Mouse (Mus musculus): ENCODE measurements at regions not wholly inside any gene's neighbourhood (a gene's known extent, or its start where the extent isn't known, plus 50 kb on each side); places are given as distances from the start of the nearest gene placed in this dataset.

- Histone ChIP-seq H3K36me3 (replicated peaks in 1 of 2; ENCODE audit: control insufficient read depth in 1 of 2, insufficient read depth in 1 of 2, low read length in 1 of 2) (no peaks in the 10 kb centered on the region), H3K27me3 (replicated peaks) (no peaks in the 10 kb centered on the region), H3K9ac (ENCODE audit: insufficient read depth, low read depth) (no peak overlapping the region), H3K9me3 (replicated peaks; ENCODE audit: low read length) (peaks cover 26% of the 10 kb centered on the region), H3K4me2 (ENCODE audit: insufficient read depth, low read depth, poor library complexity, severe bottlenecking) (no peak overlapping the region), H3K79me2 (replicated peaks; ENCODE audit: control insufficient read depth, extremely low read depth, insufficient read depth, poor library complexity, severe bottlenecking) (no peaks in the 10 kb centered on the region), H3K4me3 (replicated peaks in 1 of 3; ENCODE audit: low read depth in 2 of 3, low read length in 2 of 3, poor library complexity in 1 of 3) (no peak overlapping the region), H3K4me1 (ENCODE audit: control insufficient read depth in 1 of 2, insufficient read depth in 2 of 2) (no peaks in the 10 kb centered on the region), H3K27ac (ENCODE audit: insufficient read depth, low read depth) (no peak overlapping the region)
- DNase-seq (ENCODE audit: extremely low read depth) = no peak
- dilution Hi-C loops (cut with MboI; ENCODE audit: extremely low pct_ligation_motif_present, extremely low pct_unique_long_range_greater_than_20kb, low sequenced_read_pairs) = no loop called here
- in situ Hi-C loops (cut with MboI; ENCODE audit: low pct_ligation_motif_present, low pct_unique_long_range_greater_than_20kb, low sequenced_read_pairs) = no loop called here
- TF ChIP-seq USF1 (IDR thresholded peaks at IDR 0.05; ENCODE audit: low read depth, low read length) = no peak
- TF ChIP-seq MAZ (IDR thresholded peaks at IDR 0.05; ENCODE audit: low read depth, low read length) = no peak
- no peak for TF ChIP-seq ZNF384 (IDR thresholded peaks at IDR 0.05; ENCODE audit: low read depth, low read length)
- TF ChIP-seq GABPA (IDR thresholded peaks at IDR 0.05; ENCODE audit: insufficient replicate concordance, low read depth, low read length) = no peak
- no peak for TF ChIP-seq E2F4 (IDR thresholded peaks at IDR 0.05; ENCODE audit: insufficient replicate concordance, low read depth, low read length)
- TF ChIP-seq MXI1 (IDR thresholded peaks at IDR 0.05; ENCODE audit: low read depth, low read length) = no peak
- TF ChIP-seq POLR2AphosphoS2 (IDR thresholded peaks at IDR 0.05; ENCODE audit: low read depth, low read length) = no peak
- no peak for TF ChIP-seq MYC (IDR thresholded peaks at IDR 0.05; ENCODE audit: low read depth, low read length)
- no peak for TF ChIP-seq HCFC1 (IDR thresholded peaks at IDR 0.05; ENCODE audit: low read depth, low read length)
- no peak for TF ChIP-seq JUN (IDR thresholded peaks at IDR 0.05; ENCODE audit: insufficient read depth, low read depth, low read length)
- no peak for TF ChIP-seq BHLHE40 (IDR thresholded peaks at IDR 0.05; ENCODE audit: low read depth, low read length)
These were observed 180.7 kb upstream of the Sema3a start for GRCm38 (mm10) chr5:12944554-12944953.

DNA sequence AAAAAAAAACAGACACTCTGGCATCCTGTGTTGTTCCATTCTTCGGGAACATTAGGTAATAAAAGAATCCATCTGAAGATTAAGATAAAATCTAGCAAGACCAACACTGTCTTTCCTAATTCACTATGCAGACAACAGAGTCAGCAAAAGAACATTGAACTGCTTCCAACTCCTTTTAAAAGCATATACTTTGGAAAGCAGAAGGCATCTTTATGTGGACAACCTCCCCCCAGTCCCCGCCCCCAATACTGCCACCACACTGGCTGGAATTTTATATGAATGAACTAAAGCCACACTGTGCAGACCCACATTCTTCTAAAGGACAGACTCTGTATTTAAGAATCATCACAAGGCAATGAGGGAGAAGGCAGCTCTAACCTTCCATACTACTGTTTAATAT is 176.7 kb upstream of the Sema3a start:
- no peak overlapping the region for H3K4me3 ChIP-seq (replicated peaks in 1 of 3; ENCODE audit: low read depth in 2 of 3, low read length in 2 of 3, poor library complexity in 1 of 3)
- no peaks in the 10 kb centered on the region for H3K4me1 ChIP-seq (ENCODE audit: control insufficient read depth in 1 of 2, insufficient read depth in 2 of 2)
- no peak overlapping the region for H3K9ac ChIP-seq (ENCODE audit: insufficient read depth, low read depth)
- H3K36me3 ChIP-seq (replicated peaks in 1 of 2; ENCODE audit: control insufficient read depth in 1 of 2, insufficient read depth in 1 of 2, low read length in 1 of 2) = no peaks in the 10 kb centered on the region
- peaks cover 23% of the 10 kb centered on the region for H3K9me3 ChIP-seq (replicated peaks; ENCODE audit: low read length)
- DNase-seq (ENCODE audit: extremely low read depth) = no peak
- no peaks in the 10 kb centered on the region for H3K27me3 ChIP-seq (replicated peaks)
- dilution Hi-C loops (cut with MboI; ENCODE audit: extremely low pct_ligation_motif_present, extremely low pct_unique_long_range_greater_than_20kb, low sequenced_read_pairs) = no loop called here
- no peak overlapping the region for H3K27ac ChIP-seq (ENCODE audit: insufficient read depth, low read depth)
- no peaks in the 10 kb centered on the region for H3K79me2 ChIP-seq (replicated peaks; ENCODE audit: control insufficient read depth, extremely low read depth, insufficient read depth, poor library complexity, severe bottlenecking)
- in situ Hi-C loops (cut with MboI; ENCODE audit: low pct_ligation_motif_present, low pct_unique_long_range_greater_than_20kb, low sequenced_read_pairs) = no loop called here
- no peak overlapping the region for H3K4me2 ChIP-seq (ENCODE audit: insufficient read depth, low read depth, poor library complexity, severe bottlenecking)
- no peak for TF ChIP-seq SMC3 (IDR thresholded peaks at IDR 0.05; ENCODE audit: low read depth, low read length)
- no peak for TF ChIP-seq MXI1 (IDR thresholded peaks at IDR 0.05; ENCODE audit: low read depth, low read length)

GRCm38 (mm10) chr5:12970987-12971386 is 154.2 kb upstream of the Sema3a start:
- H3K4me3 ChIP-seq (replicated peaks in 1 of 3; ENCODE audit: low read depth in 2 of 3, low read length in 2 of 3, poor library complexity in 1 of 3) = no peak overlapping the region
- H3K27ac ChIP-seq (ENCODE audit: insufficient read depth, low read depth) = no peak overlapping the region
- H3K4me1 ChIP-seq (ENCODE audit: control insufficient read depth in 1 of 2, insufficient read depth in 2 of 2) = no peaks in the 10 kb centered on the region
- in situ Hi-C loops (cut with MboI; ENCODE audit: low pct_ligation_motif_present, low pct_unique_long_range_greater_than_20kb, low sequenced_read_pairs) (no loop called here), dilution Hi-C loops (cut with MboI; ENCODE audit: extremely low pct_ligation_motif_present, extremely low pct_unique_long_range_greater_than_20kb, low sequenced_read_pairs) (no loop called here)
- TF ChIP-seq IRF4 (IDR thresholded peaks at IDR 0.05; ENCODE audit: low read depth, low read length) (no peak), GABPA (IDR thresholded peaks at IDR 0.05; ENCODE audit: insufficient replicate concordance, low read depth, low read length) (no peak), BHLHE40 (IDR thresholded peaks at IDR 0.05; ENCODE audit: low read depth, low read length) (no peak), ZC3H11A (IDR thresholded peaks at IDR 0.05; ENCODE audit: low read depth, low read length) (no peak)
- H3K36me3 ChIP-seq (replicated peaks in 1 of 2; ENCODE audit: control insufficient read depth in 1 of 2, insufficient read depth in 1 of 2, low read length in 1 of 2) = no peaks in the 10 kb centered on the region
- H3K79me2 ChIP-seq (replicated peaks; ENCODE audit: control insufficient read depth, extremely low read depth, insufficient read depth, poor library complexity, severe bottlenecking) = no peaks in the 10 kb centered on the region
- no peak overlapping the region for H3K4me2 ChIP-seq (ENCODE audit: insufficient read depth, low read depth, poor library complexity, severe bottlenecking)
- no peaks in the 10 kb centered on the region for H3K27me3 ChIP-seq (replicated peaks)
- peaks cover 19% of the 10 kb centered on the region for H3K9me3 ChIP-seq (replicated peaks; ENCODE audit: low read length)
- no peak overlapping the region for H3K9ac ChIP-seq (ENCODE audit: insufficient read depth, low read depth)
- no peak for DNase-seq (ENCODE audit: extremely low read depth)

Data from CH12.LX (cell line).